Mouse (Mus musculus) left cerebral cortex, adult 9 months (tissue): ENCODE data around the gene Plxnb2.

Source experiments
- DNase-seq, 2 experiments: peaks; one replicate each; pipeline ENCODE4 v3.0.0; 2022; ENCODE audit warnings: low spot score in 2 of 2

The Plxnb2 gene

GRCm38 (mm10) chr15:89180571-89181229 lies at the start of gene Plxnb2:
Gene Plxnb2 (minus strand): TSS chr15:89180788.
- peak in 1 of 2 experiments; percentile 77 for DNase-seq

DNA sequence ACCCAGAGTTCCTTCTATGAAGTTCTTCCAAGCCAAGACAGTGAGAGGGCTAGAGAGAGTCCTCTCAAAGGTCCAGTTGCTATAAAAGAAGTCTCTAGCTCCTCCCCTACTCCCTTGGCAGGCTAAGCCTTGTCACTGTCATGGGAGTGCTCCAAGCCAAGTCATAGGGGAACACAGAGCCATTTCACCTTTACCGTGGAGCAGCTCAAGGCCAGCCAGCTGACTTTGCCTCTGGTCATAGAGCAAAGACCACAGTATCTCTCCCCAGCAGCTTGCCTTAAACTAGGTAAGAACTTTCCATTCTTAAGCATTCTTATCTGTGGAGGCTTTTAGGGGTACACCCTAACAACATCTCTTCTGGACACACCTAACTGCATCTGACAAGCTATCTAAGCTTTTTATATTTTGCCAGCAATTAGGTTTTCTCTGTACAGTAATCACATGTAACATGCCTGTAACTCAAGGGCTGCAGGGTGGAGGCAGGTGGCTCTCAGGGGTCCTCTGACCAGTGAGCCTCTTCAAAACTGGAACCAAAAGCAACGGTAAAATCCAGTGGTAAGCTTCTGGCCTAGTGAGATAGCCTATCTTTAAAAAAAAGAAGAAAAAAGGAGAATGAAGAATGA lies 35.1 kb upstream of the Plxnb2 start:
- no peak for DNase-seq

DNA sequence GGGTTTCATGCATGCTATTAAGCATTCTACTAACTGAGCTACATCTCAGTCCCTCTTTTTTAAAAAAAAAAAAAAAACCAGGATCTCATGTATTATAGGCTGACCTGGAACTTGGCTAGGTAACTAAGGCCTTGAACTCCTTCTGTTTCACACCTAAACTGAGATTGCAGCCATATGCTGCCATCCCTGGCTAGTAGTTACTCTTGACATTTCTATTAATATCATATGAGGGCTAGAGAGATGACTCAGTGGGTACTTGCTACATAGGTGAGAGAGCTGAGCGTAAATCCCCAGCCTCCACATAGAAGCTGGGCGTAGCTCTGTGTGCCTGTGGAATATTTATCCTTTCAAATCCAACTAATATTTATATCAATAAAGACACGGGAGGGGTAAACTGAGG lies 34.4 kb upstream of the Plxnb2 start:
- no peak for DNase-seq

- DNase-seq: no peak
These were observed 32.9 kb upstream of the Plxnb2 start for GRCm38 (mm10) chr15:89213517-89213916.

- DNase-seq: no peak
These were observed 31.9 kb upstream of the Plxnb2 start for GRCm38 (mm10) chr15:89212495-89212894.

DNA sequence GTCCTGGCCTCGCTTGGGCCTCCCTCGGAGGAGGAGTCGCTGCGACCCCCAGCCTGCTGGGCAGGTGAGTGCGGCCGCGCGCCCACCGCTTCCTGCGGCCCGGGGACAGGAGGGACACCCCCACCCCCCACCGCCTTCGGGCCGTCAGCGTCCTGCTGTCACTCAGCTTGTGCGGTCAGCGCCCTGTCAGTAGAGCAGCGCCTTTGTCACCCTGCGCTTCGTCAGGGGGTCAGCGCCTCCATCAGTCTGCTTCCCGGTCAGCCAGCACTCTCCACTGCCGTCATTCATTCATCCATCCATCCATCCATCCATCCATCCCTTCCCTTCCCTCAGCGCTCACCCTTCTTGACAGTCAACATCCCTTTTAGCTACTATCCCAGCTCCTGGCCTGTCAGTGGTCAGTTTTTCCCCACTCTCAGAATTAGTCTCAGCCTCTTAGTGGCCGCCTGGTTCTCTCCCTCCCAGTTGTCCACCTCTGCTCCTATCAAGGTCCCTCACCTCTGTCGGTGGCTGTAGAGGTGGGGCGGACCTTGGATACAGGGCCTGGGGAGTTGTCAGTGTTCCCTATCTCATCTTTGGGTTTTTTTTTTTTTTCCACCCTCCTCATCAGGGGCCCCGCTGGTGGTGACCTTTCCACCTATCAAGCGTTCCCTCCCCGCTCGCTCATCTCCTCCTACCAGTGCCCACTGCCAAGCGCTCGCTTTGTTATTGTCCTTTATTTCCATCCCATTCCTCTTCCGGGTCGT lies 31.3 kb upstream of the Plxnb2 start:
- peak in 1 of 2 experiments; percentile 32 for DNase-seq

DNA sequence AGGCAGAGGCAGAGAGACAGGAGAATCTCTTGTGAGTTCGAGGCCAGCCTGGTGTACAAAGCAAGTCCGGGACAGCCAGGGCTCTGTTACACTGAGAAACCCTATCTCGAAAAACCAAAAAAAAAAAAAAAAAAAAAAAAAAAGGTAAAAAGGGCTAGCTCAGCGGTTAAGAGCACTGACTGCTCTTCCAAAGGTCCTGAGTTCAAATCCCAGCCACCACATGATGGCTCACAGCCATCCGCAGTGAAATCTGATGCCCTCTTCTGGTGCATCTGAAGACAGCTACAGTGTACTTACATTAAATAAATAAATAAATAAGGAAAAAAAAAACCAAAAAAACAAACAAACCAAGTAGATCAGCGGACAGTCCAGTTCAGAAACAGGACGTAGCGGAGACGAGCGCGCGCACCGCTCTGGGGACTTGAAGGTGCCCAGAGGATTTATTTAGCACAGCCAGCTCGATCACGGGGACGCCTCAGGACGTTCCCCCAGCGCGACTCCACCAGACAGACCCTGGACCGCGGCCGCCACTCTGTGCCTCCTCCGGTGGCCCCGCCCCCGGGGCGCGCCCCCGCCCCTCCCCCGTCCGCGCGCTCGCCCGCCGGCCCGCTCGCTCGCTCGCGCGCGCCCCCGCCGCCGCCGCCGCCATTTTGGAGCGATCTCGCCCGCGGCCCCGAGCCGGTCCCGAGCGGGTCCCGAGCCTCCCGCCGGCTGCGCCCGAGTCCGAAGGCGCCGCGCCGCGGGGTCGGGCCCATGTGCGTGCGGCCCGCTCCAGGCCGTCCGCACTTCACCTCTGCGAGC lies 30.5 kb upstream of the Plxnb2 start, which contains the start of gene Ppp6r2:
Gene Ppp6r2, plus strand, starts transcription at position 639 of the 801 bp plus-strand sequence.
- peak; percentile 42 to 74 for DNase-seq

DNA sequence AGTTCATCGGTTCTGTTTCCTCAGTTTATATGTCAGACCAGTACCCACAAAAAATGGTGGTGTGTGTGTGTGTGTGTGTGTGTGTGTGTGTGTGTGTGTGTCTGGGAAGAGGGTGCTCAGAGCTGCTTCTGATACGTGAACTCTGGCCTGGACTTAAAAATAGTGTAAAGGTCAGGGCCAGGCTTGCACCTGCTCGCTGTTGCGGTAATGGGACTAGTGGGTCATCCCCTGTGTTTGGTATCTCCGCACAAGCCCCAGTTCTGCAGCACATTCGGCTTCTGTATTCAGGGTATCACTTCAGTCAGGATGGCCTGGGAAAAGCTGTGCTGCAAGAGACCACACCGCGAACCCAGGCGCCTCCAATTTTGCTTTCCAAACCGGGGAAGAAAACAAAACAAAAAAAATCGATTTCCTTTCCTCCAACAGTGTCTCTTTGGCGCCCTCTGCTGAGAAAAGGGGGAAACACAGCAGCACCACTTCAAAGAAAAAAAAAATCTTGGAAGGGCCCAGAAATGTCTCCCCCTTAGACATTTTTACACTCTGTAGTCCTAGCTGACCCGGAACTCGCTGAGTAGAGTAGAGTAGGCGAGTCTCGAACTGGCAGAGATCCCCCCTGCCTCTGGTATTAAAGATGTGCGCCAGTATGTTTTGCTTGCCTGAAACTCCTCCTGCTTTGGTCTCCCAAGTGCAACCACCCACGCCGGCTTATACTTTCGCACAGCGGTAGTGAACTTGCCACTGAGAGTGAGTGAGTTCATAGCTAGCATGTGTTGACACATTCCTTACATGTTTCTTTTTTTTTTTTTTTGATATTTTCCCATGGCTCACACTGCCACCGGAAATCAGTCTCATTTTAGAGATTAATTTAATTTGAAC lies 29.5 kb upstream of the Plxnb2 start:
- DNase-seq: peak; percentile 39 to 93

- DNase-seq: no peak
These were observed 26.9 kb upstream of the Plxnb2 start for GRCm38 (mm10) chr15:89207457-89207856.

DNA sequence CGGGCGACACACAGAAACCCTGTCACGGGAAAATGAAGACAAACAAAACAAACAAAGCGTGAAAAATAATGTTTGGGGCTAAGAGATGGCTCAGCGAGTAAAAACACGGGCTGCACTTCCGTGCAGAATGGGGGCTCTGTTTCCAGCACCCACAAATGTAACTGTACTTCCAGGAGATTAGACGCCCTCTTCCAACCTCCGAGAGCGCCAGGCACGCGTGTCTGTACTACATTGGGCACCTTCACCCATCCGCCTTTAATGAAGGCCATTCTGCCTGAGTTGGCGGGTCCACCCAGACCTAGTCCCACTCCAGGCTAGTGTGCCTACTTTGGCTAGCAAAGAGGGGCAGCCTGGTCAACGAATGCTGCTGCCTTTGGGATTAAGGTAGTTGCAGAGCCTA lies 16.5 kb upstream of the Plxnb2 start:
- DNase-seq: no peak

DNA sequence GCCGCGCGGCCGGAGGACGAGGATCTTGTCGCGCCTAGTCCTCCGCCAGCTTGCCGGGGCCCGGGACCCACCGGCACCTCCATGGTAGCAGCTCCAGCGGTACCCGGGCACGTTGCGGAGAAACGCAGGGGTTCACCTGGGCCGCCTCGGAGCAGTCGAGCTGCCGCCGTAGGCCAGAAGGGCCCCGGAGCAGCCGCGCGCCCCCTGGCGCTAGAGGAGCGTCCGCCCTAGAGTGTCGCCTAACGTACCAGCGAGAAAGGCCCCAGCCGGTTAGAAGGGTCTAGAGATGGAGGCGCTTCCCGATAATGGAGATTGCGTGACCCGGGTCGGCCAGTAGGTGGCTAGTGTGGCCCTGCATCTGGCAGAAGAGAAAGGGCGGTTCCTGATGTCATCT lies 15.7 kb upstream of the Plxnb2 start, which contains the start of gene Dennd6b:
Gene Dennd6b, minus strand, starts transcription at position 184 of the 394 bp plus-strand sequence.
- DNase-seq: peak; percentile 94 to 99

DNA sequence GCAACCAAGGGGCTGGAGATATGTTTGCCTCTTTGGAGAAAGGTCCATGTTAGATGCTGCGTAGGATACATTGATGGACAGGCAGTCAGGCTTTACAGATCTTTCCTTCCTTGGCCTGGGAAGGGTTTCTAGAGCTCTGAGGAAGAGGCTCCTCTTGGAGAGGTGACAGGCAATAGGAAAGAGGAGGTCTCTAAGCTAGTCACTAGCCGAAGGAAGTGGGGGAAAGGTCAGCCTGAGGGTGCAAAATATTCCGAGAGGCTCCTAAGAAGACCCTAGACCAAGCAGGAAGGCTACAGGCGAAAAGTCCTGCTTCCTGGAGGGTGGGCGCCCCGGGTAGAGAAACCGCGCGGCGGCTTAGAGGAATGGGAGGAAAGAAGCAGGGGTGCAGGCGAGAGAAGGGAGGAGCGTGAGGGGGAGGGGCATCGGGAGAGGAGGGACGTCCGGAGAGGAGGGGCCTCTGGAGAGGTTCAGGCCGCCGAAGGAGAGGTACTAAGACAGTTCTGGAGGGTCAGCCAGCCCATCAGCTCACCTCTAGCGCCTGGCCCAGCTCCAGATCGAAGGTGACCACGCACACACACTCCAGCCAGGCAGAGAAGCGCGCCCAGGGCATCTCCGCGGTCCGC lies 15.2 kb upstream of the Plxnb2 start:
- DNase-seq: peak in 1 of 2 experiments; percentile 89

DNA sequence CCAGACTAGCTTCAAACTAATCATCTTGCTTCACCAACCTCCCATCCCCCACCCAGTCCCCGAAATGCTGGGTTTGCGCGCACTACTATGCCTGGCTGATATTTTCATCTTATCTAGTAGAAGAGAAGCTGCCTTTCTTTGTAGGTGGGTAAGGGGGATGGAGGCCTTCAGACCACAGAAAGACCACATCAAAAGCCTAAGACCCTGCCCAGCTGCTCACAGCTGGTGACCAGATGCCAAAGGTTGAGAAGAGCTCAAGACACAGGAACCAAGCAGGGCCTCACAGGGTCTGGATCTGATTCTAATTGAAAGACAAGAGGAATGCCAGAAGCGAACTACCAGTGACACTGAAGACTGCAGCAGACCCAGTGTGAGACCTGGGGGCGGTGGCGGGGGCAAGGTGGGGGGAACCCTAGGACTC lies 14.7 kb upstream of the Plxnb2 start:
- DNase-seq: no peak

DNA sequence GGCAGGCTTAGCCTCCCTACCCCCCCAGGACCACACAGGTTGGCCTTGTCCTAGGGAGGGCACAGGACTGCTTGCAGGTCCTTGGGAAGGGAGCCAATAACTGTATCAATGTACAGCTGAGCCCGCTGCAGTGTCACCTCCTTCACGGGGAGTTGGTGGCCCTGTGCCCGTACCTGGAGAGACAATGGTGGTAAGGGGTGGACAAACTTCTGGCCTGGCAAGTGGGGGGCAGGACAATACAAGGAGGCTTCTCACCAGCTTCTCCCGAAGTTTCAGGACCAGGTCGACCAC lies 4.3 kb upstream of the Plxnb2 start:
- DNase-seq: no peak

GRCm38 (mm10) chr15:89184141-89184936 lies 3.8 kb upstream of the Plxnb2 start:
- no peak for DNase-seq

- no peak for DNase-seq
These were observed 2.3 kb upstream of the Plxnb2 start for GRCm38 (mm10) chr15:89182842-89183241.

- DNase-seq: no peak
These were observed 1.7 kb upstream of the Plxnb2 start for GRCm38 (mm10) chr15:89182328-89182741.

DNA sequence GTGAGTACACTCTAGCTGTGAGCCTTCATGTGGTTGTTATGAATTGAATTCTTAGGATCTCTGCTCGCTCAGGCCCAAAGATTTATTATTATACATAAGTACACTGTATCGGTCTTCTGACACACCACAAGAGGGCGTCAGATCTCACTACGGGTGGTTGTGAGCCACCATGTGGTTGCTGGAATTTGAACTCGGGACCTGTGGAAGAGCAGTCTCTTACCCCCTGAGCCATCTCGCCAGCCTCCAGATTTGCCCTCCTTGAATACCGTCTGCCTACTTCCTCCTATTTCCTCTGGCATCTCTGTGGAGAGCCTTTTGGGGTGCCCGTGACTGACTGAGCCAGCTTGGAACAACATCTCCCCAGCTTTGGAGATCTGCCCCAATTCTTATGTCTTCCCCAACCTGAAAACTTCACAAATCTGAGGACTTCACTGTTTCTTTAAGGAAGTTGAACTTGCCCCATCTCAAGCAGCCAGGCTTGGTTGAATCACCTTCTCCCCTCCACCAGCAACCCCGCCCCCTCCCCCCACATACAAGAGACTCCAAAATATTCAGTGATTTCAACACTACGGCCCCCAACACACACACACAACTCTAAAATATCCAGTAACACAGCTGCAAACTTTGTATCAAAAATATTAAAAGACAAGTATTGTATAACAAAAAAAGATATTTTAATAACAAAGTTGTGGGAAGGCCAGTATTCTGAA lies 1.1 kb upstream of the Plxnb2 start:
- no peak for DNase-seq

GRCm38 (mm10) chr15:89180081-89180541 lies 477 bp downstream of the Plxnb2 start:
- no peak for DNase-seq
